Mouse (Mus musculus): ENCODE data around the gene Dbf4.
A peak's percentile ranks its signal among the peaks of the same experiment; 100 is the strongest.

The Dbf4 gene

DNA sequence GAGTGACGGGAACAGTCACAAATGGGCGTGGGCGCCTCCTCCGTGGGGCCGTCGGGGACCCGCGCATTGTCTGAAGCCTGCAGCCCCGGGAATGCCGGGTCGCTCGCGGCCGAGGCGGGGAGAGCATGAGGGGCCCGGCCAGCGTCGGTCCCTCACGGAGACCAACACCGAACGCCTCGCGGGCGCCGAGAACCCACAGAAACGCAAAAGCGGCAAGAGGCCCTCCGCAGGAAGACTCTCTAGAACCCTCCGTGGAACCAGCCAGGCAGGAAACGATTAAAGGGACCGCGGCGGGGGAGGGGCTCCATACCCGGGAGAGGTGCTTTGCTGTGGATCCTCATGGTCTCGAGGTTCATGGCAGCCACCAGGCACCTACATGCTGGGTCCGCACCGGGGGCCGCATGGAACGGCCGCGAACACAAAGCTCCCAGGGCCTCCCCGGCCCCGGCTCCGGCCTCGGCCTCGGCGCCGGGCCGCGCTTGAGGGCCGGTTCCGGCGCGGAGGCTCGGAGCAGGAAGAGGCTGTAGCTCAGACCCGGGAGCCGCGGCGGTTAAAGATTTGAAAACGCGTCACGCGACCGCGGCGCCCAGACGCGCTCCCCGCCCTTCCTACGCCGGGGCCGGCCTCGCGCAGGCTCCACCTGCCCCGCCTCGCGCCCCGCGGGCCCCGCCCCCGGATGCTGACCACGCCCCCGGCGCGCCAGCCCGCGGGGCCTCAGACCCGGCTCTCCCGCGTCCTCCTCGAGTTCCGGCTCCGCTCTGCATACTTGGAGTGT, at the start of gene Dbf4, which contains the start of gene Slc25a40:
Gene Dbf4, minus strand, starts transcription at position 560 of the 775 bp plus-strand sequence.
Gene Slc25a40, plus strand, starts transcription at position 694 of the 775 bp plus-strand sequence.
- peak; percentile 93 to 96 for DNase-seq

- DNase-seq = no peak
Measured at GRCm38 (mm10) chr5:8456561-8456960, 34.0 kb upstream of the Dbf4 start.

GRCm38 (mm10) chr5:8455565-8455964, 33.0 kb upstream of the Dbf4 start:
- DNase-seq = no peak

GRCm38 (mm10) chr5:8439095-8439494, 16.6 kb upstream of the Dbf4 start:
- DNase-seq = no peak

GRCm38 (mm10) chr5:8437481-8438156, 15.1 kb upstream of the Dbf4 start:
- DNase-seq = peak in 1 of 2 experiments; percentile 14

- no peak for DNase-seq
Measured at GRCm38 (mm10) chr5:8425899-8426298, 3.4 kb upstream of the Dbf4 start.

DNA sequence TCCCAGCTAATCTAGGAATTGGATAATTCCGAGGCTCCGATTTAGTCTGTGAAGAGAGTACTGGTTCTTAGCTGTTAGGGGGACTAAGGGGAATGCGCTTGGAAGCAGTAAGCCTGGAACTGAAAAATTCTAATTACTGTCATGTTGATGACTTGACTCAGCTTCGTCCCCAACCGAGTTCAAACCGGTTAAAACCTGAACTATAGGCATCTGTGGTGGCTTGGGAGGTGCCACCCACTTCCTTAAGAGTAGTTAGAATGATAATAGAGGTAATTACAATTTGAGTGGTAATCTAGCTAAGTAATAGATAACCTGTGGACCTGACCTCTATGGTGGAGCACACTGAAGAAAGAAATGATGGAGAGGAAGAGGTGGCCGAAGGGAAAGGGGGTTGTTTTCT, 1.6 kb upstream of the Dbf4 start:
- no peak for DNase-seq

- DNase-seq = peak in 1 of 2 experiments; percentile 16
Measured at GRCm38 (mm10) chr5:8422932-8423928, 714 bp upstream of the Dbf4 start.

- DNase-seq = no peak
Measured at GRCm38 (mm10) chr5:8421424-8421823, 1.1 kb downstream of the Dbf4 start.

DNA sequence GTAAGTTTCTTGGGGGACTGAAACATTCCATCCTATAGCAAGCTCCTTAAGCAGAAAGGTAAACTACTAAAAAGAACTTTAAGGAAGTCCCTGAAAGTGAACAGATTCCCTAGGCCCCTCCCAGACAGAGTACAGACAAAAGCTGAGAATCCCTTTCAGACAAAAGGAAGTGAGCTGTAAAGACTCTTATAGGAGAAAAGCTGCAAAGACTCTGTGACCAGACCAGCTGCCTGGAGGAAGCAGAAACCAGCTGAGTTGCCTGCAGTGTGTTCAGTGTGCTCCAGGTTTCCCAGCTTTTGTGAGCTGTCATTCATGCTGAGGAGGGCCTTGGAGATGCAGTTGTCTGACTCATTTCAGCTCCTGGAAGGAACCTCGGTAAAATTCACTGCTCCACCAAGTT, 5.1 kb downstream of the Dbf4 start:
- DNase-seq = no peak

DNA sequence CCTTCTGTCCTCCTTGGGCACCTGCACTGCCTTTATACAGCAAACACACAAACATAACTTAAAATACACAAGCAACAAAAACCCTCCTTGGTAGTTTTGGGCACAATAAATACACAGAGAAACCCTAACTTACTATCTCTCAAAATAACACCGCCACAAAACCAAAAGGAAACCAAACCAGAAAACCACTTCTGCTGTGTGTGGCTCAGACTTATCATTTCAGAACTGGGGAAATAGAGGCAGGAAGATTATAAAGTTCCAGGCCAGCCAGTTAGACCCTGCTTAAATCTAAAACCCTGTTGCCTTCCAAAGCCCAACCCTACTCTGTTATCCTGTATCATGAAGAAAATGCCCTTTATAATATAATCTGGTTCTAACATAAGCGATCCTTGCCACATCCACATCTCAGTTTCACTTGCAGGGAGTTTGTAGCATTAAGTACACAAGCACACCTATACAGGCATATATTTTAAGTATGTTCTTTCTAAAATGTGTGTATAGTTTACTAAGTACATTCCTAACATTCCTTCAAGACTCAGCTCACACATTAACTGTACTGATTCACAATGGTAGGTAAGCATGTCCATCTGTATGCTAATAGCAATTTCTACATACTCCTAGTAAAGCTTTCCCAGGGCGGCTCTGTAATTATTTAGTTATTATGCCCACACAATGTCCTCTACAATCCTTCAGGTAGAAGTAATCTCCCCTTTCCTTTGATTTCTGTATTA, 5.7 kb downstream of the Dbf4 start:
- DNase-seq = no peak

- no peak for DNase-seq
Measured at GRCm38 (mm10) chr5:8408746-8409145, 13.8 kb downstream of the Dbf4 start.

DNA sequence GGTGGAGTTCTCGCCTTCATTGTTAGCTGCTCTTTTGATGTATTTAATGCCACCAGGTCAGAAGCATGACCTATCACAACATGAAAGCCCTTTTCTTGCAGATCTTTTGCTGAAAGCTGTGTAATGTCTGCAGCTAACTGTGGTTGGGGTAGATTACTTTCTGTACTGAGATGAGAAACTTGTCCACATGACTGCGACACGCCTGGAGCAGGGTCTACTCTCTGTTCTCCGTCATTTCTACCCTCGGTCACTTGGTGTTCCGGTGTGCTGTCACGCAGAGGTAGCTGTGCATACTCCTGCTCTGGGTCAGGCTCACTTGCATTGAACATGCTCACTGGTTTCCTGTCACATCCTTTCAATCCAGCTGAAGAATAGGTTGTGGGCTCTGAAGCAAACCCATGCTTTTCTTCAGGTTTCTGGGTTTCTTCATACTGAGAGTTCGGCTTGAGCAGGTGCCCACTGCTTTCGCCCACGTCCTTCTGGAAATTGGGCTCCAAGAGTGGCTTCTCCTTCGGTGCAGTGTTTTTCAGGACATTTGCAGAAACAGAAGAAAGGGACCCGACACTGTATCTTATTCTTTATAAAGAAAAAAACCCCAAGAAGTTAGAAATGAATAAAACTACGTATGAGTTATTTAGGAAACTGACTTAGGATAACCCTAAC, 24.8 kb downstream of the Dbf4 start:
- no peak for DNase-seq

DNA sequence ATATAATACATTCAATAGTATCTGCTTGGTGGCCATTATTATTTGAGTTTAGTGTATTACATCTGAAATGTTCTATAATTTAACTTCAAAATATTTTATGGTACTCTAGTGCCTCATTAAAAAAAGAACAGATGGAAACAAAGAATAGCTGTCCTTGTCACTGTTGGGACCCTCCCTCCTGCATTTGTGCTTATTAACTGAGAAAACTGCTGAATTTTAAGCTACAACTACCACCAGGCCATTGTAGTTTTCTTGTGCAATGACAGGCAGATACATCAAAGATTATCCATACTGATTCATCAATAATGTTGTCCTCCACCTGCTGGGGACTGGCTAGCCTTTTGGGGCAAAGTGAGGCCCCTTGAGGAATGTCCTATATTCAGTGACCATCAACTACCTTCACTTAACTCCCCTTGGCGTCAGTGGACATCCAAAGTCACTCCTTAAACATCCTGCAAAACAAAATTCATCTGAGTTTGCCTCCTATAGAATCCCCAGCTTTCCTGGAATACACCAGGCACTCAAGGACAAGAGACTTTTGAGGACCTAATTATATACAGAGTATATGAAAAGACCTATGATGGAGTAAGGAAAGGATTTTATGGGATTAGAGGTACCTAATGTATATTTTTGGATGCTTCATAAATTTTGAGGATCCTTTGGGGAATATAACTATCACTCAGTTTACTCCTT, 28.5 kb downstream of the Dbf4 start:
- DNase-seq = no peak

DNA sequence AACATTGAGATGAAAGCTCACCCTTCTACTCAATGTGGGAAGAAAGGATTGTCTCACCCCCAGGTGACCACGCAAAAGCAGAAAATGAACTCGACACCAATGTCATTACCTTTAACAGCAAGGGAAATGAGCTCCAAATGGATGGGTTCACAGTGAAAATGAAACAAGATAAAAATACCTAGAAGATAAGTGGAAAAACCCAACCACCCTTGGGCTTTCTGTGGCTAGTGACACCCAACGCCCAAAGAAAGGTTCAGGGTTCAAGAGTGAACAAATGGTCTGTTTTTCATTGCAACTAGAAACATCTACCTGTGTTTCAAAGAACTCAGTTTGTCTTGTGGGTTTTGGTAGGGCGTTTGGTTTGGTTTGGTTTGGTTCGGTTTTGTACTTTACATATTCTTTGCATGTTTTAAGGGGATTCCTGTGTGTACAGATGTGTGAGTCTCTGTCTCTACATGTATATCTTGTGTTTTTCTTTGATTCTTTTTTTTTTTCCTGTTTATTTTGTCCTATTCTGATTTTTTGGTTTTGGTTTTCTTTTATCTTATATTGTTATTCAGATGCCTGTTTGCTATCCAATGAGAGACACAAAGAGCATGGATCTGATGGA, 48.1 kb downstream of the Dbf4 start:
- DNase-seq = no peak

- no peak for DNase-seq
Measured at GRCm38 (mm10) chr5:8373415-8373814, 49.1 kb downstream of the Dbf4 start.

DNA sequence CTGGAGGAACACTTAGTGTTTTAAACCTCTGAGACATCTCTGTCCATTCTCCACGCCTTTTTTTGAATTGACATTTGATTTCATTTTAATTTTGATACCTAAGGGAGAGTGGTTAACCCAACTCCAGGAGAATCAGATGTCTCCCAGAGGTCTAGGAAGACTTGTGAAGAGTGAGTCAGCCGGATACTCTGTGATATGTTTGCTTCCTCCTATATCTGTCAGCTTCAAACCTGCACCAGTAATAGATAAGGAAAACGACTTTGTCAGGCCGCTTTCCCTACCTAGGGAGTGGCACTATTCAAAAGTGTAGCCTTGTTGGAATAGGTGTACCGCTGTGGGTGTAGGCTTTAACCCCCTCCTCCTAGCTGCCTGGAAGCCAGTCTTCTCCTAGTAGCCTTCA, 53.7 kb downstream of the Dbf4 start:
- no peak for DNase-seq

DNA sequence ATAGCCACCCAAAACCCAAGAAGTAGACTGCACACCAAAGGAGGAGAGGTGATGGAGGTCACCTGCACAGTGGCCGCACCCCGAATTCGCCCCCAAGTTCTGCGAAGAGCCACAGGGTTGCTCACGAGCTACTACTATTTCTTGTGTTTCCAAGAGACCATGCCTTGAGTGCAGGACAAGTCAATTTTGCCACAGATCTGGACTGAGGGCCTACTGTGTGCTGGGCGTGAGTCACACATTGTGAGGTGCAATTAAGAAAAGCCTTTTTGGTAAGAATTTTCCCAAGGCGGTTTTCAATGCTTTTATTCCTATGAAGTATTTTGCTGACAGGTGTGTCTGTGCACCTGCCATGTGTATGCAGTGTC, 54.2 kb downstream of the Dbf4 start:
- DNase-seq = no peak

DNA sequence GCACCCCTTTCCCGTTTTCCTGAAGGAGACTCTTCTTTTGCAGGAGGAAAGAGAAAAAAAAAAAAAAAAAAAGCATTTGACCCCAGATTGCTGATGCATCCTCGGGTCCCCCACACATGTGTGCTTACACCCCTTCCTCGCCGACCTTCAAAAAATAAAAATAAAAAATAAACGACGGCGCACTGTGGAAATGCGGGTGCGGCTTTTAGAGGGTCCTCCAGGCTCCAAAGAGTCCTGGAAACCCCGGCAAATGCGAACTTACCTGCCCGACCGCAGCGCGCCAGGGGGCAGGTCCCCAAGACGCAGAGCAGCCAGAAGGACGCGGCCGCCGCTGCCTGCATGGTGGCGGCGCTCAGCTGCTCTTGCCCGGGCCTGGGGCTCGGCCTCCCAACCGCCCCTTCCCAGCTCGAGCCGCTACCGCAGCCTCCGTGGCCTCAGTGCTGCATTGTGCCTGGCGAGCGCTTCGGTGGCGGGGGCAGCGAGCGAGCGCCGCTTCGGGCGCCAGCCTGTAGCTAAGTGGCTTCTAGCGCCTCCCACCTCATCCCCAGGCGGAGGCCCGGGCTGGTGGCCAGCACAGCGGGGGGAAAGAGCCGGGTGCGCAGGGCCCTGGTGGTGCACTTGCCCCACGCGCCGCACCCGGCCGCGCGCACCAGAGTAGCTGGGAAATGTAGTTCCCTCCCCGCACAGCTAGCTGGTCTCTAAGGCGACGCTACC, 54.7 kb downstream of the Dbf4 start, which contains the start of gene Adam22:
Gene Adam22, minus strand, starts transcription at position 547 of the 714 bp plus-strand sequence.
- peak; percentile 69 to 84 for DNase-seq
